Mouse (Mus musculus): ENCODE results near the gene Ube2g2. TPM values are rescaled to one million over a fixed set of nuclear protein-coding genes. Genes with fewer than 3 reads are reported as not detected.
"Not testable (repeated sequence)": the region's sequence is repeated elsewhere in the genome, so short reads cannot be mapped to it uniquely, and the experiment has no call there.

Gene Ube2g2
- total RNA-seq, 2 experiments from 2014 or later, result 66.7 to 68.4 TPM

- DNase-seq (ENCODE audit: low spot score), result no peak
- intact Hi-C loops (cut with DNase I), result no loop called here
Measured at GRCm38 (mm10) chr10:77685895-77686664, 64.0 kb downstream of the Ube2g2 start, which contains the start of gene Tspear. Gene Tspear (plus strand): TSS chr10:77686569.

DNA sequence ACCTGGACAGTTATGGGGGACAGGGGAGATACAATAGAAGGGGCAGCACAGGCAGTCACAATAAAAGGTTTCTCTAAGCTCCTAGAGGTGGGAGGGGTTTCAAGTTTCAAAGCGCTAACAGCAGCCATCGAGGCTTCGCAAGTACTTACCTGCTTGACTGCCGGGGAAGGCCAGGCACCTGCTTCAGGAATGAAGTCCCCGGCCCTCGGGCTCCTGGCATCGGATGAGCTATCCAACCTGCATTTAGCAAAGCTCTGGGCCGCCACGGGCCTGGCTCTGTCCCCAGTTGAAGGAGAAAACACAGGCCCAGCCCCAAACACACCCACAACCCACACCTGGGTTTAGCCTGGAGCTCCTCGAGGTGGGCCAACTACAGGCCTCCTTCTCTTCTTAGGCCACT is 64.9 kb downstream of the Ube2g2 start:
- intact Hi-C loops (cut with DNase I), result no loop called here
- no peak for DNase-seq (ENCODE audit: low spot score)

- intact Hi-C loops (cut with DNase I); DNase-seq (ENCODE audit: low spot score): not testable (repeated sequence)
Measured at GRCm38 (mm10) chr10:77690356-77690807, 68.3 kb downstream of the Ube2g2 start, which contains the start of gene Gm19402. Gene Gm19402 (minus strand): TSS chr10:77690757.

Small RNA genes lying within 50 kb of the gene (microRNA-seq; reads per million reads assigned to microRNA genes)
- gene Mir1930, result 14.4 reads per million, percentile 30 among the genes with 10 or more reads in this experiment

Other genes starting within 250 kb of the Ube2g2 start
- gene Adarb1, start 204.0 kb upstream of the Ube2g2 start, total RNA-seq (2021), result 10 to 100 TPM; 16.7 to 19.7 TPM
- 1 to 10 TPM; 8.6 to 9.9 TPM for gene Fam207a, start 106.5 kb upstream of the Ube2g2 start, total RNA-seq (2021)
- 1 to 10 TPM; 6.1 to 6.4 TPM for gene Itgb2, start 92.0 kb upstream of the Ube2g2 start, total RNA-seq (2021)
- gene Pttg1ip, start 40.6 kb upstream of the Ube2g2 start, total RNA-seq (2021), result 100 to 1,000 TPM; 124 to 138 TPM
- 10 to 100 TPM; 54.8 to 61.2 TPM for gene Sumo3, start 16.2 kb upstream of the Ube2g2 start, total RNA-seq (2021)
- gene Gm49325, start 16.1 kb upstream of the Ube2g2 start, total RNA-seq (2021), result 10 to 100 TPM; 10.3 to 11.7 TPM
- not detected for gene Tspear, start 64.3 kb downstream of the Ube2g2 start, total RNA-seq (2021)
- not detected for gene Gm19402, start 68.5 kb downstream of the Ube2g2 start, total RNA-seq (2021)
- not detected for gene Gm9508, start 75.0 kb downstream of the Ube2g2 start, total RNA-seq (2021)
- not detected for gene Gm10272, start 84.4 kb downstream of the Ube2g2 start, total RNA-seq (2021)
- not detected for gene Gm10024, start 89.2 kb downstream of the Ube2g2 start, total RNA-seq (2021)
- not detected for gene Gm10142, start 93.5 kb downstream of the Ube2g2 start, total RNA-seq (2021)
- not detected for gene Krtap12-1, start 98.3 kb downstream of the Ube2g2 start, total RNA-seq (2021)
- not detected for gene Gm10100, start 104.2 kb downstream of the Ube2g2 start, total RNA-seq (2021)
- not detected for gene Gm18596, start 120.4 kb downstream of the Ube2g2 start, total RNA-seq (2021)
- not detected for gene Gm9736, start 129.1 kb downstream of the Ube2g2 start, total RNA-seq (2021)
- gene Gm3233, start 137.4 kb downstream of the Ube2g2 start, total RNA-seq (2021), result not detected
- not detected for gene Gm3238, start 149.1 kb downstream of the Ube2g2 start, total RNA-seq (2021)
- gene Gm7138, start 154.7 kb downstream of the Ube2g2 start, total RNA-seq (2021), result not detected
- gene Gm3250, start 160.3 kb downstream of the Ube2g2 start, total RNA-seq (2021), result not detected
- gene Gm7137, start 165.9 kb downstream of the Ube2g2 start, total RNA-seq (2021), result not detected
- not detected for gene Gm9639, start 172.8 kb downstream of the Ube2g2 start, total RNA-seq (2021)
- not detected for gene Gm19668, start 176.9 kb downstream of the Ube2g2 start, total RNA-seq (2021)
- not detected for gene Gm9507, start 189.6 kb downstream of the Ube2g2 start, total RNA-seq (2021)
- gene Gm2696, start 192.4 kb downstream of the Ube2g2 start, total RNA-seq (2021), result not detected
- not detected for gene Krtap10-4, start 204.8 kb downstream of the Ube2g2 start, total RNA-seq (2021)
- not detected for gene Krtap10-10, start 213.7 kb downstream of the Ube2g2 start, total RNA-seq (2021)
- gene Gm36176, start 224.5 kb downstream of the Ube2g2 start, total RNA-seq (2021), result not detected
- gene Gm10318, start 230.6 kb downstream of the Ube2g2 start, total RNA-seq (2021), result not detected
- not detected for gene Gm3285, start 239.7 kb downstream of the Ube2g2 start, total RNA-seq (2021)